Mouse (Mus musculus) lung, postnatal 0 days (tissue): Measurements from ENCODE around the gene Trip10. TPM values are rescaled to one million over a fixed set of nuclear protein-coding genes. Genes with fewer than 3 reads are reported as not detected.

Experiments
- ATAC-seq: fragments of 200-750 bp; cut with Nextera tagmentation; 2 replicates; pipeline ENCODE4 v1.8.0; 2017; ENCODE audit warnings: moderate library complexity
- DNase-seq: peaks from one replicate; pipeline ENCODE4 v3.0.0-alpha.2; 2016; ENCODE audit warnings: low spot score
- H3K27ac ChIP-seq: fragments of 300-500 bp; sonication (generic); 2 replicates; pipeline ENCODE4 v1.5.1; 2014; ENCODE audit warnings: antibody characterized with exemption, mild to moderate bottlenecking, low read length, mixed read lengths
- H3K27me3 ChIP-seq: fragments of 300-500 bp; sonication (generic); replicated peaks from 2 replicates; pipeline ENCODE4 v1.6.1; 2014; ENCODE audit warnings: low read length, mixed read lengths; ENCODE audit not compliant: insufficient read depth
- H3K36me3 ChIP-seq: fragments of 300-500 bp; sonication (generic); 2 replicates; pipeline ENCODE4 v1.6.1; 2014; ENCODE audit warnings: low read length, mixed read lengths; ENCODE audit not compliant: insufficient read depth
- H3K4me1 ChIP-seq: fragments of 300-500 bp; sonication (generic); 2 replicates; pipeline ENCODE4 v1.6.1; 2014; ENCODE audit warnings: antibody characterized with exemption, low read depth, low read length, mixed read lengths; ENCODE audit not compliant: insufficient read depth
- H3K4me2 ChIP-seq: fragments of 300-500 bp; sonication (generic); replicated peaks from 2 replicates; pipeline ENCODE4 v1.6.1; 2014; ENCODE audit warnings: low read depth, mild to moderate bottlenecking, low read length, moderate library complexity, mixed read lengths
- H3K4me3 ChIP-seq: fragments of 300-500 bp; sonication (generic); 2 replicates; pipeline ENCODE4 v1.5.1; 2014; ENCODE audit warnings: low read depth, low read length
- H3K9ac ChIP-seq: fragments of 300-500 bp; sonication (generic); replicated peaks from 2 replicates; pipeline ENCODE4 v1.6.1; 2014; ENCODE audit warnings: low read depth, mild to moderate bottlenecking
- H3K9me3 ChIP-seq: fragments of 300-500 bp; sonication (generic); 2 replicates; pipeline ENCODE4 v1.6.1; 2016; ENCODE audit warnings: low read length, mixed read lengths
- CTCF ChIP-seq: IDR thresholded peaks from 2 replicates; pipeline ENCODE4 v1.5.1; 2016; ENCODE audit warnings: antibody characterized with exemption, mild to moderate bottlenecking
- EP300 ChIP-seq: IDR thresholded peaks from 2 replicates; pipeline ENCODE4 v1.6.1; 2016; ENCODE audit warnings: antibody characterized with exemption, mild to moderate bottlenecking, control low read depth
- WGBS: fragments of 180-500 bp; shearing (Covaris S2); extraction: QIAGEN DNeasy Blood & Tissue Kit; methylation state at CpG from one replicate; pipeline ENCODE4 v1.1.7; 2014; 5-methylcytosine and 5-hydroxymethylcytosine counted together
- polyA plus RNA-seq: library from polyadenylated mRNA; unstranded; fragments of >200 nt; fragmentation: Nextera tagmentation; extraction: Ambion mirVana; gene quantifications from 2 replicates; pipeline ENCODE4 v1.2.1, GENCODE M21; 2015

Trip10 gene
- polyA plus RNA-seq, 1 experiment from 2014 or later, result 46.4 TPM

DNA sequence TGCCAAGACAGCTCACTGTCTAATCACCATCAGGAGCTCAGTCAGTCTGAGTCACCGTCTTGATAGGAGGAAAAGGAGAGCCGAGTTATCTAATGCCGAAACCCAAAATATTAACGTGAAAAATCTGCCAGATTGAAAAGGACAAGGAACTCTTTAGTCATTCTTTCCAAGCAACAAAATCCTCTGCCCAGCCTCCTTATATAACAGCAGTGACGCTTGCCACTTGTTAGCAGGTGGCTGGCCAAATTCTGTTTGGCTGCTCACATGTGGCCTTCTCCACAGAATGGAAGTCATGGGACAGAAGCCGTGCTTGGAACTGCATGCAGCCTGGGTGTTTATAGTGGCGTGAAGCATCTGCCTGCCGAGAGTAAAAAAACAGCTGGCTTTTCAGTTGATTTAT, 10.5 kb downstream of the Trip10 start:
- H3K4me2 ChIP-seq, result no peak overlapping the region
- no peak overlapping the region for H3K9ac ChIP-seq
- no peak overlapping the region for H3K4me3 ChIP-seq
- peaks cover 31% of the 10 kb centered on the region; the same call in 1 of the 2 replicates for H3K36me3 ChIP-seq
- TF ChIP-seq EP300, result no peak
- no peak for TF ChIP-seq CTCF
- no peaks in the 10 kb centered on the region for H3K4me1 ChIP-seq
- WGBS, result 90% methylated on average over 8 of the region's 8 CpGs
- no peak overlapping the region for H3K27ac ChIP-seq
- H3K9me3 ChIP-seq, result no peaks in the 10 kb centered on the region
- DNase-seq, result no peak
- ATAC-seq, result no peak
- no peaks in the 10 kb centered on the region for H3K27me3 ChIP-seq

GRCm38 (mm10) chr17:57260351-57260750, 11.1 kb downstream of the Trip10 start:
- DNase-seq (no peak), ATAC-seq (no peak)
- no peak for TF ChIP-seq CTCF
- no peak overlapping the region for H3K4me3 ChIP-seq
- H3K36me3 ChIP-seq, result peaks cover 25% of the 10 kb centered on the region; the same call in 1 of the 2 replicates
- 84% methylated on average over 9 of the region's 9 CpGs for WGBS
- no peaks in the 10 kb centered on the region for H3K27me3 ChIP-seq
- no peaks in the 10 kb centered on the region for H3K4me1 ChIP-seq
- no peak overlapping the region for H3K27ac ChIP-seq
- no peak overlapping the region for H3K4me2 ChIP-seq
- H3K9ac ChIP-seq, result no peak overlapping the region
- H3K9me3 ChIP-seq, result no peaks in the 10 kb centered on the region

DNA sequence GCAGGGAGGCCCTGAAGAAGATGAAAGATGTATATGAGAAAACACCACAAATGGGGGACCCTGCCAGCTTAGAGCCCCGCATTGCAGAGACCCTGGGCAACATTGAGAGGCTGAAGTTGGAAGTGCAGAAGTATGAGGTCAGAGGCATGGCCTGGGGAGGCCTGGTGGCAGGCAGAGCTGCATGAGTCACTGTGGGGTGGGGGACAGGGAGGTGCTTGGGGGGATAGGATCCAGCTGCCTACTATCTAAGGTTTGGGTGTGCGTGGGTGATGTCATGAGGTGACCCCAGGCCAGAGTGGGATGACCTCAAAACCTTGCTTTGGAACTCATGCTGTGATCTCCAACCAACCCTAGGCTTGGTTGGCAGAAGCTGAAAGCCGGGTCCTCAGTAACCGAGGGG, 12.0 kb downstream of the Trip10 start:
- DNase-seq (no peak), ATAC-seq (no peak)
- WGBS, result 95% methylated on average over 4 of the region's 4 CpGs
- no peak overlapping the region for H3K4me2 ChIP-seq
- H3K9ac ChIP-seq, result no peak overlapping the region
- H3K4me1 ChIP-seq, result no peaks in the 10 kb centered on the region
- TF ChIP-seq CTCF (no peak), EP300 (no peak)
- no peaks in the 10 kb centered on the region for H3K9me3 ChIP-seq
- no peak overlapping the region for H3K27ac ChIP-seq
- no peaks in the 10 kb centered on the region for H3K27me3 ChIP-seq
- no peak overlapping the region for H3K4me3 ChIP-seq
- peaks cover 19% of the 10 kb centered on the region; the same call in 1 of the 2 replicates for H3K36me3 ChIP-seq

GRCm38 (mm10) chr17:57261796-57262195, 12.5 kb downstream of the Trip10 start:
- Histone ChIP-seq H3K36me3 (peaks cover 18% of the 10 kb centered on the region; the same call in 1 of the 2 replicates), H3K4me1 (no peaks in the 10 kb centered on the region), H3K4me3 (no peak overlapping the region), H3K4me2 (no peak overlapping the region), H3K9me3 (no peaks in the 10 kb centered on the region), H3K27ac (no peak overlapping the region), H3K9ac (no peak overlapping the region), H3K27me3 (no peaks in the 10 kb centered on the region)
- WGBS, result 25% methylated on average over 1 of the region's 1 CpGs
- DNase-seq (no peak), ATAC-seq (no peak)
- no peak for TF ChIP-seq EP300
- TF ChIP-seq CTCF, result no peak

GRCm38 (mm10) chr17:57262901-57263550, 13.8 kb downstream of the Trip10 start:
- Histone ChIP-seq H3K4me3 (no peak overlapping the region), H3K4me1 (no peaks in the 10 kb centered on the region), H3K27ac (no peak overlapping the region), H3K36me3 (peaks cover 11% of the 10 kb centered on the region; the same call in 1 of the 2 replicates), H3K4me2 (no peak overlapping the region), H3K9ac (no peak overlapping the region), H3K27me3 (no peaks in the 10 kb centered on the region), H3K9me3 (no peaks in the 10 kb centered on the region)
- TF ChIP-seq EP300 (no peak), CTCF (no peak)
- DNase-seq (no peak), ATAC-seq (no peak)
- 88% methylated on average over 17 of the region's 17 CpGs for WGBS

- Histone ChIP-seq H3K9me3 (no peaks in the 10 kb centered on the region), H3K36me3 (0 out of 2 replicates have a peak, but pooled peaks cover 6% of the 10 kb centered on the region), H3K27me3 (no peaks in the 10 kb centered on the region), H3K4me2 (no peak overlapping the region), H3K4me1 (no peaks in the 10 kb centered on the region), H3K9ac (no peak overlapping the region), H3K27ac (no peak overlapping the region), H3K4me3 (no peak overlapping the region)
- no peak for DNase-seq
- TF ChIP-seq EP300 (no peak), CTCF (no peak)
- 60% methylated on average over 2 of the region's 2 CpGs for WGBS
- ATAC-seq, result no peak
These were observed 14.9 kb downstream of the Trip10 start for GRCm38 (mm10) chr17:57264164-57264563.
